Mouse (Mus musculus): ENCODE measurements around the gene Lin52. TPM values are rescaled to one million over a fixed set of nuclear protein-coding genes. Genes with fewer than 3 reads are reported as not detected.

The Lin52 gene
- polyA plus RNA-seq, 1 experiment, result not detected

- 87% methylated on average over 3 of the region's 3 CpGs for WGBS
- TF ChIP-seq POLR2A (IDR thresholded peaks at IDR 0.05; ENCODE audit: insufficient read depth, low read depth, low read length) (no peak), CTCF (IDR thresholded peaks at IDR 0.05; ENCODE audit: insufficient read depth, low read depth, low read length) (no peak)
Measured at GRCm38 (mm10) chr12:84456911-84457310, 5.7 kb downstream of the Lin52 start.

GRCm38 (mm10) chr12:84459845-84460244, 8.6 kb downstream of the Lin52 start:
- no peak overlapping the region for H3K4me3 ChIP-seq (ENCODE audit: insufficient read depth, low read depth, low read length)
- 44% methylated on average over 1 of the region's 1 CpGs for WGBS

More at GRCm38 (mm10) chr12:84456911-84457310, 5.7 kb downstream of the Lin52 start:
- H3K27ac ChIP-seq (ENCODE audit: insufficient read depth, low read depth, low read length), result no peak overlapping the region
- H3K4me3 ChIP-seq (ENCODE audit: insufficient read depth, low read depth, low read length), result no peak overlapping the region
- 0 out of 2 replicates have a peak, but pooled peaks cover 3% of the 10 kb centered on the region for H3K4me1 ChIP-seq (ENCODE audit: control insufficient read depth, insufficient read depth, low read length)

GRCm38 (mm10) chr12:84461416-84461815, 10.2 kb downstream of the Lin52 start:
- Histone ChIP-seq H3K4me3 (ENCODE audit: insufficient read depth, low read depth, low read length) (no peak overlapping the region), H3K27ac (ENCODE audit: insufficient read depth, low read depth, low read length) (no peak overlapping the region), H3K4me1 (ENCODE audit: control insufficient read depth, insufficient read depth, low read length) (no peaks in the 10 kb centered on the region; the same call in 1 of the 2 replicates)
- TF ChIP-seq POLR2A (IDR thresholded peaks at IDR 0.05; ENCODE audit: insufficient read depth, low read depth, low read length) (no peak), CTCF (IDR thresholded peaks at IDR 0.05; ENCODE audit: insufficient read depth, low read depth, low read length) (no peak)
- 84% methylated on average over 5 of the region's 5 CpGs for WGBS

More at GRCm38 (mm10) chr12:84459845-84460244, 8.6 kb downstream of the Lin52 start:
- H3K4me1 ChIP-seq (ENCODE audit: control insufficient read depth, insufficient read depth, low read length), result no peaks in the 10 kb centered on the region; the same call in 1 of the 2 replicates
- no peak for TF ChIP-seq POLR2A (IDR thresholded peaks at IDR 0.05; ENCODE audit: insufficient read depth, low read depth, low read length)
- TF ChIP-seq CTCF (IDR thresholded peaks at IDR 0.05; ENCODE audit: insufficient read depth, low read depth, low read length), result no peak
- H3K27ac ChIP-seq (ENCODE audit: insufficient read depth, low read depth, low read length), result no peak overlapping the region

- H3K4me3 ChIP-seq (ENCODE audit: insufficient read depth, low read depth, low read length), result no peak overlapping the region
- H3K4me1 ChIP-seq (ENCODE audit: control insufficient read depth, insufficient read depth, low read length), result no peaks in the 10 kb centered on the region; the same call in 1 of the 2 replicates
- TF ChIP-seq CTCF (IDR thresholded peaks at IDR 0.05; ENCODE audit: insufficient read depth, low read depth, low read length) (no peak), POLR2A (IDR thresholded peaks at IDR 0.05; ENCODE audit: insufficient read depth, low read depth, low read length) (no peak)
- WGBS, result 40% methylated on average over 3 of the region's 3 CpGs
- H3K27ac ChIP-seq (ENCODE audit: insufficient read depth, low read depth, low read length), result no peak overlapping the region
Measured at GRCm38 (mm10) chr12:84462856-84463255, 11.6 kb downstream of the Lin52 start.

GRCm38 (mm10) chr12:84468701-84469100, 17.5 kb downstream of the Lin52 start:
- Histone ChIP-seq H3K4me3 (ENCODE audit: insufficient read depth, low read depth, low read length) (no peak overlapping the region), H3K27ac (ENCODE audit: insufficient read depth, low read depth, low read length) (no peak overlapping the region), H3K4me1 (ENCODE audit: control insufficient read depth, insufficient read depth, low read length) (no peaks in the 10 kb centered on the region)
- TF ChIP-seq CTCF (IDR thresholded peaks at IDR 0.05; ENCODE audit: insufficient read depth, low read depth, low read length) (no peak), POLR2A (IDR thresholded peaks at IDR 0.05; ENCODE audit: insufficient read depth, low read depth, low read length) (no peak)
- 0% methylated on average over 1 of the region's 1 CpGs for WGBS

DNA sequence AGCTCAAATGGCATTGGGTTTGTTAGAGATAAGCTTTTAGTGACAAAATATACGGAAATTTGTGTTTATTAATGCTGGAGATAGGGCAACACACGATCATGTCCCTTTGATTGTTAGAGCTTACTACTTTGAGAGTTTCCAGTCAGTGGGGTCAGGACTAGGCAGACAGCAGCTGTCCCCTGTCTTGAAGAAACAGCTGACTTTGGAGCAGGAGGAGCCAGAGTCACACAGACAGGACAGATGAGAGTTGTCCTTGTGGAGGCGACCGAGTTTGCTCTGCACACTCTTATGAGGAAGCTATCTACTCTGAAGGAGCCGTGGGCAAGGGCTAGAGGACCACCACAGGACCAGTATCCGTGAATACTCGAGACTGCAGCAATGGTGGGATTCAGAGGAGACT, 27.7 kb downstream of the Lin52 start:
- H3K4me3 ChIP-seq (ENCODE audit: insufficient read depth, low read depth, low read length), result no peak overlapping the region
- no peak for TF ChIP-seq CTCF (IDR thresholded peaks at IDR 0.05; ENCODE audit: insufficient read depth, low read depth, low read length)
- TF ChIP-seq POLR2A (IDR thresholded peaks at IDR 0.05; ENCODE audit: insufficient read depth, low read depth, low read length), result no peak
- 94% methylated on average over 7 of the region's 7 CpGs for WGBS
- H3K27ac ChIP-seq (ENCODE audit: insufficient read depth, low read depth, low read length), result no peak overlapping the region
- H3K4me1 ChIP-seq (ENCODE audit: control insufficient read depth, insufficient read depth, low read length), result no peaks in the 10 kb centered on the region

GRCm38 (mm10) chr12:84481251-84481650, 30.0 kb downstream of the Lin52 start:
- Histone ChIP-seq H3K4me1 (ENCODE audit: control insufficient read depth, insufficient read depth, low read length) (no peaks in the 10 kb centered on the region), H3K4me3 (ENCODE audit: insufficient read depth, low read depth, low read length) (no peak overlapping the region), H3K27ac (ENCODE audit: insufficient read depth, low read depth, low read length) (no peak overlapping the region)
- 74% methylated on average over 2 of the region's 2 CpGs for WGBS
- TF ChIP-seq CTCF (IDR thresholded peaks at IDR 0.05; ENCODE audit: insufficient read depth, low read depth, low read length) (no peak), POLR2A (IDR thresholded peaks at IDR 0.05; ENCODE audit: insufficient read depth, low read depth, low read length) (no peak)

- TF ChIP-seq POLR2A (IDR thresholded peaks at IDR 0.05; ENCODE audit: insufficient read depth, low read depth, low read length) (no peak), CTCF (IDR thresholded peaks at IDR 0.05; ENCODE audit: insufficient read depth, low read depth, low read length) (no peak)
- no peaks in the 10 kb centered on the region for H3K4me1 ChIP-seq (ENCODE audit: control insufficient read depth, insufficient read depth, low read length)
- no peak overlapping the region for H3K27ac ChIP-seq (ENCODE audit: insufficient read depth, low read depth, low read length)
- H3K4me3 ChIP-seq (ENCODE audit: insufficient read depth, low read depth, low read length), result no peak overlapping the region
- 95% methylated on average over 14 of the region's 14 CpGs for WGBS
Measured at GRCm38 (mm10) chr12:84482778-84483585, 31.8 kb downstream of the Lin52 start.

DNA sequence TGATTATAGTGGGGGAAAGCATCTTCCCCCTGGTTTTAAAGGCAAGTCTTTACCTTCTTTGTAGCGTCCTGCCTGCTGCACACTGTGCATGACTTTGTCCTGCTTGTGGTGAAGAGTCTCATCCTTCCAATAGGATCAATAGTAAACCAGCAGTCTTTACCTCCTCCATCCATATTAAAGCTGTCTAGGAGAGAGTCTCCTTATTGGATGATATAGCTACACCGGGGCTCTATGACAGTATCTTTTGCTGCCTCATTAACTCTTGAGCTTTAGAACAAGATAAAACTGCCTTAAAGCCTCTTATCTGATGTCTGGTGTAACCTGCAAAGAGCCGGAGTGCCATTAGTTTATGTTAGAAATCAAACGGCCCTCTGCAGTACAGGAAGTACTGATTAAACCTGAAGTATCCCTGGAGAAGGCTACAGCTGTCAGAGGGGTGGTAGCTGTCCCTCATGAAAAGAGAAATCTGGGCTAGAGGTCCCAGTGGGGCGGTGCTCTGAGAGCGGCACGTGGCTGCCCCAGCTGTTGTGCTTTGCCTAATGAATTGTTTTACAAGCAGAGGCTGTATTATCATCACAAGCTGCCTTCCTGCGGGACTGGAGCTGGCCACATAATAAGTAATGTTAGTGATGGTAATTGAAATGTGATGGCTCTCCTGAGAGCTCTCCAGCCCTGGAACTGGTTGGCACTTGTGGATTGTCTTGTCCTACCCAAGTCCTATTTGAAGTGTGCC, 36.3 kb downstream of the Lin52 start:
- Histone ChIP-seq H3K4me1 (ENCODE audit: control insufficient read depth, insufficient read depth, low read length) (no peaks in the 10 kb centered on the region), H3K4me3 (ENCODE audit: insufficient read depth, low read depth, low read length) (no peak overlapping the region), H3K27ac (ENCODE audit: insufficient read depth, low read depth, low read length) (no peak overlapping the region)
- 27% methylated on average over 8 of the region's 8 CpGs for WGBS
- no peak for TF ChIP-seq CTCF (IDR thresholded peaks at IDR 0.05; ENCODE audit: insufficient read depth, low read depth, low read length)
- TF ChIP-seq POLR2A (IDR thresholded peaks at IDR 0.05; ENCODE audit: insufficient read depth, low read depth, low read length), result no peak
